Mouse (Mus musculus) kidney, adult 9 months (tissue): ENCODE data around the gene Lrrc58.

Experiments
- DNase-seq: peaks from one replicate; pipeline ENCODE4 v3.0.0; 2022

Gene Lrrc58

GRCm38 (mm10) chr16:37929006-37929405, 60.8 kb downstream of the Lrrc58 start:
- DNase-seq = no peak

GRCm38 (mm10) chr16:37929626-37930025, 61.4 kb downstream of the Lrrc58 start:
- DNase-seq = no peak

- DNase-seq = no peak
Measured at GRCm38 (mm10) chr16:37934932-37935331, 66.7 kb downstream of the Lrrc58 start.

GRCm38 (mm10) chr16:37937276-37937675, 69.1 kb downstream of the Lrrc58 start:
- DNase-seq = no peak
